19 mouse cellular contexts compared by ENCODE assay signal in genomic region chr17:67710377-67710781, GRCm38 (mm10). TPM values are rescaled to one million over a fixed set of nuclear protein-coding genes. Genes with fewer than 3 reads are reported as not detected.
DNase-seq lines count a peak whose midpoint lies in the region; ATAC-seq lines count a peak whose summit lies in the region.
"Had no signal": no experiment of that assay in that cellular context is flagged by ENCODE, and none has a peak within 500 bp of the region (broad histone marks: within the 10 kb centered on the region; RNA-seq: fewer than 3 reads in every experiment).

No protein-coding gene starts in this region.

- peaks cover 49% of the 10 kb centered on the region for H3K4me1 ChIP-seq in hindbrain, embryonic 10.5 days (replicated peaks)
- peaks cover 5% of the 10 kb centered on the region; the same call in 1 of the 2 replicates for H3K4me1 ChIP-seq in hindbrain, embryonic 11.5 days (replicated peaks; ENCODE audit: control insufficient read depth, insufficient read depth, low read length)
- H3K4me1 ChIP-seq in embryonic facial prominence, embryonic 11.5 days (ENCODE audit: control insufficient read depth, insufficient read depth, low read length) = no peaks in the 10 kb centered on the region; the same call in none of the 2 replicates

- H3K36me3 ChIP-seq in hindbrain, embryonic 10.5 days = peaks cover 2% of the 10 kb centered on the region
- no peaks in the 10 kb centered on the region for H3K36me3 ChIP-seq in hindbrain, embryonic 11.5 days (ENCODE audit: control insufficient read depth, insufficient read depth, low read length)
- no peaks in the 10 kb centered on the region for H3K36me3 ChIP-seq in embryonic facial prominence, embryonic 11.5 days (replicated peaks; ENCODE audit: control insufficient read depth, insufficient read depth, low read depth, low read length)
- H3K36me3 ChIP-seq: embryonic facial prominence, embryonic 15.5 days; G1E; limb, embryonic 15.5 days had no signal

- no peak overlapping the region for H3K4me3 ChIP-seq in hindbrain, embryonic 10.5 days
- no peak overlapping the region for H3K4me3 ChIP-seq in hindbrain, embryonic 11.5 days (ENCODE audit: low read depth, low read length)
- H3K4me3 ChIP-seq in embryonic facial prominence, embryonic 11.5 days (ENCODE audit: low read depth, low read length) = no peak overlapping the region
- H3K4me3 ChIP-seq: embryonic facial prominence, embryonic 15.5 days; limb, embryonic 15.5 days had no signal

- WGBS in hindbrain, embryonic 10.5 days = 63% methylated on average over 6 of the region's 6 CpGs
- WGBS in hindbrain, embryonic 11.5 days = 61% methylated on average over 6 of the region's 6 CpGs
- WGBS in embryonic facial prominence, embryonic 11.5 days = 59% methylated on average over 6 of the region's 6 CpGs

- no peak for ATAC-seq in hindbrain, embryonic 11.5 days (ENCODE audit: low FRiP score)
- ATAC-seq in embryonic facial prominence, embryonic 11.5 days (replicated peaks; ENCODE audit: insufficient number of reproducible peaks, low FRiP score, low TSS enrichment, low read depth) = peak; percentile 46; the same call in 1 of the 2 replicates

- no peak overlapping the region for H3K9ac ChIP-seq in hindbrain, embryonic 11.5 days (ENCODE audit: low read depth, low read length)
- no peak overlapping the region for H3K9ac ChIP-seq in embryonic facial prominence, embryonic 11.5 days (replicated peaks; ENCODE audit: low read length)
- H3K9ac ChIP-seq: embryonic facial prominence, embryonic 15.5 days; limb, embryonic 15.5 days; lung, embryonic 14.5 days had no signal

- no peak for DNase-seq in hindbrain, embryonic 10.5 days (ENCODE audit: low spot score)
- DNase-seq in hindbrain, embryonic 11.5 days (ENCODE audit: low spot score) = no peak
- DNase-seq in ovary, adult 18-20 months (ENCODE audit: low spot score) = peak; percentile 50
- DNase-seq in ovary, postnatal 10 days (ENCODE audit: low spot score) = no peak
- peak; percentile 26 for DNase-seq in embryonic facial prominence, embryonic 11.5 days (ENCODE audit: low spot score)
- DNase-seq in layer of hippocampus, adult 8-10 months (ENCODE audit: low spot score in 2 of 2) = no peak
- no peak for DNase-seq in lung, postnatal 36 days
- DNase-seq: cerebellum, adult 2 months; gastrocnemius, postnatal 25 days; heart, postnatal 10 days; kidney, postnatal 10 days; layer of hippocampus, adult 9-11 months; lung, embryonic 14.5 days; right cerebral cortex, postnatal 4 days had no signal

- no peaks in the 10 kb centered on the region for H3K27me3 ChIP-seq in hindbrain, embryonic 10.5 days (ENCODE audit: insufficient read depth, poor library complexity, severe bottlenecking)
- H3K27me3 ChIP-seq in hindbrain, embryonic 11.5 days (ENCODE audit: control insufficient read depth, insufficient read depth, low read length) = no peaks in the 10 kb centered on the region
- no peaks in the 10 kb centered on the region for H3K27me3 ChIP-seq in embryonic facial prominence, embryonic 11.5 days (ENCODE audit: control insufficient read depth, insufficient read depth, low read length)
- H3K27me3 ChIP-seq: embryonic facial prominence, embryonic 15.5 days; limb, embryonic 15.5 days had no signal

- H3K27ac ChIP-seq in hindbrain, embryonic 10.5 days = 0 out of 2 replicates have a peak overlapping the region, but pooled peaks have one; percentile 23
- H3K27ac ChIP-seq in hindbrain, embryonic 11.5 days (ENCODE audit: low read depth, low read length) = no peak overlapping the region
- H3K27ac ChIP-seq in embryonic facial prominence, embryonic 11.5 days (replicated peaks; ENCODE audit: low read depth, low read length) = no peak overlapping the region
- H3K27ac ChIP-seq: embryonic facial prominence, embryonic 15.5 days; limb, embryonic 15.5 days had no signal

- H3K4me2 ChIP-seq in hindbrain, embryonic 11.5 days (replicated peaks; ENCODE audit: low read depth, low read length) = no peak overlapping the region
- no peak overlapping the region for H3K4me2 ChIP-seq in embryonic facial prominence, embryonic 11.5 days (ENCODE audit: low read depth, low read length)
- H3K4me2 ChIP-seq: embryonic facial prominence, embryonic 15.5 days; limb, embryonic 15.5 days; lung, embryonic 14.5 days had no signal

- no peaks in the 10 kb centered on the region for H3K9me3 ChIP-seq in hindbrain, embryonic 10.5 days
- no peaks in the 10 kb centered on the region for H3K9me3 ChIP-seq in hindbrain, embryonic 11.5 days (ENCODE audit: control insufficient read depth, low read length)
- no peaks in the 10 kb centered on the region for H3K9me3 ChIP-seq in embryonic facial prominence, embryonic 11.5 days (replicated peaks; ENCODE audit: control insufficient read depth, low read length)
- H3K9me3 ChIP-seq: embryonic facial prominence, embryonic 15.5 days; limb, embryonic 15.5 days had no signal

RNA-seq across cellular contexts. Expression of gene Lama1, which starts 13.3 kb away (rescaled TPM):
- polyA plus RNA-seq in hindbrain, embryonic 10.5 days (2016; fragmentation: Nextera tagmentation; extraction: Ambion mirVana) = 19.1 and 25.8 TPM in 2 replicates
- 15.5 and 22.1 TPM in 2 replicates for polyA plus RNA-seq in hindbrain, embryonic 11.5 days (2014; fragmentation: Nextera tagmentation; extraction: Ambion mirVana)
- polyA plus RNA-seq in embryonic facial prominence, embryonic 11.5 days (2014; fragmentation: Nextera tagmentation; extraction: Ambion mirVana) = 9.4 and 9.6 TPM in 2 replicates
- 1 to 10 TPM; 3.7 to 6.6 (median 4.7) TPM for total RNA-seq in layer of hippocampus, adult 8-10 months (2022)
- total RNA-seq: common myeloid progenitor, adult 5-6 weeks; megakaryocyte progenitor cell, adult 5-6 weeks had no signal
- polyA plus RNA-seq: G1E had no signal

Comparison
In these comparisons a context has a peak if more than half of its experiments do, and no peak if none do; other contexts are left out.
1. DNase-seq: peak in ovary, adult 18-20 months (single experiment) and embryonic facial prominence, embryonic 11.5 days (single experiment); none in hindbrain, embryonic 10.5 days (single experiment), hindbrain, embryonic 11.5 days (single experiment), ovary, postnatal 10 days (single experiment), layer of hippocampus, adult 8-10 months (0 of 2) and lung, postnatal 36 days (single experiment).